Mouse (Mus musculus) liver, postnatal 0 days (tissue): ENCODE measurements around the gene Stard3.

Source experiments
- CTCF ChIP-seq: sonication (generic); IDR thresholded peaks from 2 replicates; pipeline ENCODE4 v1.5.1; 2016; ENCODE audit warnings: antibody characterized with exemption, low read depth
- EP300 ChIP-seq: IDR thresholded peaks from 2 replicates; pipeline ENCODE4 v1.6.1; 2016; ENCODE audit warnings: antibody characterized with exemption, low read depth, mild to moderate bottlenecking

DNA sequence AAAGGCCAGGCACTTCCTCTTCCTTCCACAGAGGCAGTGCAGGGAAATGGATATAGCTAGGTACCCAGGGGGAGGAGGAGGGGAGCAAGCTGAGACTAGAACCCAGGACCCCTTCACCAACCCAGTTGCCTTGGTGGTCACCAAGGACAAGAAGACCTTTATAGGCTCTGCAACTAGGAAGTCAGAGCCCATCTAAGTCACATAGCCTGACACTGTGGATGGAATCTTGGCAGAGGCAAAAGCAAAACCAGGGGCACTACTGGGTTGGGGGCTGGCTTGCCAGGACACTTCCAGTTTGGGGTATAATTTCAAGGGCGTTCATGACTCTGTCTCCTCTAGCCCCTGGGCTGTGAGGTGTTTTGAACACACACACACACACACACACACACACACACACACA is 26.8 kb upstream of the Stard3 start:
- TF ChIP-seq CTCF: no peak
- TF ChIP-seq EP300: no peak
